Mouse (Mus musculus): ENCODE data around the gene Rhcg.

The Rhcg gene

GRCm38 (mm10) chr7:79547092-79547491, 70.4 kb downstream of the Rhcg start:
- DNase-seq = peak; percentile 69 to 79

- DNase-seq = no peak
These were observed 72.4 kb downstream of the Rhcg start for GRCm38 (mm10) chr7:79545066-79545400.

- DNase-seq = no peak
These were observed 73.0 kb downstream of the Rhcg start for GRCm38 (mm10) chr7:79544281-79545065.
